Mouse (Mus musculus): ENCODE measurements around the gene St3gal5. TPM values are rescaled to one million over a fixed set of nuclear protein-coding genes. Genes with fewer than 3 reads are reported as not detected.
A peak's percentile ranks its signal among the peaks of the same experiment; 100 is the strongest.

The St3gal5 gene
- total RNA-seq, 2 experiments from 2014 or later: 162 to 163 TPM

GRCm38 (mm10) chr6:72158966-72159764 is 61.8 kb downstream of the St3gal5 start:
- no peak for DNase-seq (ENCODE audit: extremely low spot score in 1 of 2, low spot score in 2 of 2)
- intact Hi-C loops (cut with DNase I): no loop called here
- Histone ChIP-seq H3K4me3 (no peak overlapping the region), H3K27ac (no peak overlapping the region)
- TF ChIP-seq CTCF (IDR thresholded peaks at IDR 0.05): no peak; the same call in 1 of the 2 replicates

- intact Hi-C loops (cut with DNase I): loop anchor here (5.0 kb wide), 1 partner anchor 63 kb away; the partner anchor contains the start of gene St3gal5
- no peak for TF ChIP-seq CTCF (IDR thresholded peaks at IDR 0.05)
- no peak overlapping the region for H3K4me3 ChIP-seq
- DNase-seq (ENCODE audit: extremely low spot score in 1 of 2, low spot score in 2 of 2): no peak
- H3K27ac ChIP-seq: no peak overlapping the region
Observed at GRCm38 (mm10) chr6:72159861-72160395, 62.5 kb downstream of the St3gal5 start.

- TF ChIP-seq CTCF (IDR thresholded peaks at IDR 0.05): no peak
- H3K4me3 ChIP-seq: no peak overlapping the region
- H3K27ac ChIP-seq: no peak overlapping the region
- intact Hi-C loops (cut with DNase I): loop anchor here (5.0 kb wide), 1 partner anchor 64 kb away; the partner anchor contains the start of gene St3gal5
- no peak for DNase-seq (ENCODE audit: extremely low spot score in 1 of 2, low spot score in 2 of 2)
Observed at GRCm38 (mm10) chr6:72160991-72161390, 63.6 kb downstream of the St3gal5 start.

GRCm38 (mm10) chr6:72161751-72162150 is 64.4 kb downstream of the St3gal5 start:
- intact Hi-C loops (cut with DNase I): loop anchor here (5.0 kb wide), 1 partner anchor 64 kb away; the partner anchor contains the start of gene St3gal5

GRCm38 (mm10) chr6:72162155-72162890 is 64.9 kb downstream of the St3gal5 start:
- H3K4me3 ChIP-seq: no peak overlapping the region
- no peak for TF ChIP-seq CTCF (IDR thresholded peaks at IDR 0.05)
- intact Hi-C loops (cut with DNase I): loop anchor here (5.0 kb wide), 1 partner anchor 65 kb away; the partner anchor contains the start of gene St3gal5
- H3K27ac ChIP-seq: no peak overlapping the region
- no peak for DNase-seq (ENCODE audit: extremely low spot score in 1 of 2, low spot score in 2 of 2)

More at GRCm38 (mm10) chr6:72161751-72162150, 64.4 kb downstream of the St3gal5 start:
- Histone ChIP-seq H3K27ac (no peak overlapping the region), H3K4me3 (no peak overlapping the region)
- no peak for DNase-seq (ENCODE audit: extremely low spot score in 1 of 2, low spot score in 2 of 2)
- TF ChIP-seq CTCF (IDR thresholded peaks at IDR 0.05): no peak

- no peak overlapping the region for H3K27ac ChIP-seq
- no peak overlapping the region for H3K4me3 ChIP-seq
- intact Hi-C loops (cut with DNase I): loop anchor here (1.0 to 5.0 kb wide), 2 partner anchors 67 to 236 kb away; partner anchors contain the start of gene St3gal5
- peak; percentile 94 for TF ChIP-seq CTCF (IDR thresholded peaks at IDR 0.05)
- peak; percentile 83 to 91 for DNase-seq (ENCODE audit: extremely low spot score in 1 of 2, low spot score in 2 of 2)
Observed at GRCm38 (mm10) chr6:72164321-72165275, 67.2 kb downstream of the St3gal5 start.

GRCm38 (mm10) chr6:72165907-72166306 is 68.5 kb downstream of the St3gal5 start:
- no peak overlapping the region for H3K27ac ChIP-seq
- DNase-seq (ENCODE audit: extremely low spot score in 1 of 2, low spot score in 2 of 2): no peak
- intact Hi-C loops (cut with DNase I): loop anchor here (1.0 kb wide), 1 partner anchor 238 kb away; no protein-coding TSS in a partner anchor
- no peak overlapping the region for H3K4me3 ChIP-seq
- no peak for TF ChIP-seq CTCF (IDR thresholded peaks at IDR 0.05)

GRCm38 (mm10) chr6:72171391-72171790 is 74.0 kb downstream of the St3gal5 start:
- H3K4me3 ChIP-seq: no peak overlapping the region
- TF ChIP-seq CTCF (IDR thresholded peaks at IDR 0.05): no peak

GRCm38 (mm10) chr6:72173350-72173749 is 76.0 kb downstream of the St3gal5 start:
- H3K4me3 ChIP-seq: no peak overlapping the region
- intact Hi-C loops (cut with DNase I): no loop called here
- no peak overlapping the region for H3K27ac ChIP-seq
- DNase-seq (ENCODE audit: extremely low spot score in 1 of 2, low spot score in 2 of 2): no peak
- TF ChIP-seq CTCF (IDR thresholded peaks at IDR 0.05): no peak

More at GRCm38 (mm10) chr6:72171391-72171790, 74.0 kb downstream of the St3gal5 start:
- DNase-seq (ENCODE audit: extremely low spot score in 1 of 2, low spot score in 2 of 2): no peak
- intact Hi-C loops (cut with DNase I): no loop called here
- H3K27ac ChIP-seq: no peak overlapping the region

- Histone ChIP-seq H3K4me3 (no peak overlapping the region), H3K27ac (no peak overlapping the region)
- intact Hi-C loops (cut with DNase I): no loop called here
- no peak for DNase-seq (ENCODE audit: extremely low spot score in 1 of 2, low spot score in 2 of 2)
- no peak for TF ChIP-seq CTCF (IDR thresholded peaks at IDR 0.05)
Observed at GRCm38 (mm10) chr6:72175419-72175818, 78.0 kb downstream of the St3gal5 start.

- no peak for DNase-seq (ENCODE audit: extremely low spot score in 1 of 2, low spot score in 2 of 2)
- TF ChIP-seq CTCF (IDR thresholded peaks at IDR 0.05): no peak
Observed at GRCm38 (mm10) chr6:72176004-72176403, 78.6 kb downstream of the St3gal5 start.

More at GRCm38 (mm10) chr6:72176004-72176403, 78.6 kb downstream of the St3gal5 start:
- no peak overlapping the region for H3K4me3 ChIP-seq
- intact Hi-C loops (cut with DNase I): no loop called here
- no peak overlapping the region for H3K27ac ChIP-seq
